Mouse (Mus musculus): ENCODE measurements at regions not wholly inside any gene's neighbourhood (a gene's known extent, or its start where the extent isn't known, plus 50 kb on each side); places are given as distances from the start of the nearest gene placed in this dataset.

- no peak overlapping the region for H3K9ac ChIP-seq (ENCODE audit: low read length)
- no peaks in the 10 kb centered on the region for H3K36me3 ChIP-seq (ENCODE audit: control insufficient read depth, insufficient read depth, low read length)
- ATAC-seq (ENCODE audit: insufficient read depth, low FRiP score), result no peak
- peak overlapping the region; percentile 67 for H3K27ac ChIP-seq (ENCODE audit: low read length)
- 0 out of 2 replicates have a peak overlapping the region, but pooled peaks have one; percentile 5 for H3K4me3 ChIP-seq (replicated peaks; ENCODE audit: low read length)
- no peaks in the 10 kb centered on the region for H3K27me3 ChIP-seq (ENCODE audit: control insufficient read depth, insufficient read depth, low read length)
- WGBS, result 62% methylated on average over 2 of the region's 2 CpGs
- peaks cover 24% of the 10 kb centered on the region for H3K4me1 ChIP-seq (ENCODE audit: control insufficient read depth, insufficient read depth, low read length)
- H3K4me2 ChIP-seq (ENCODE audit: low read depth, low read length), result peak overlapping the region; percentile 31; the same call in 1 of the 2 replicates
- no peaks in the 10 kb centered on the region for H3K9me3 ChIP-seq (replicated peaks; ENCODE audit: control insufficient read depth, low read length)
Measured at GRCm38 (mm10) chr12:54314153-54314552, 110.5 kb upstream of the Egln3 start.

- no peaks in the 10 kb centered on the region for H3K27me3 ChIP-seq (ENCODE audit: control insufficient read depth, insufficient read depth, low read length)
- peak overlapping the region; percentile 76 for H3K9ac ChIP-seq (ENCODE audit: low read length)
- peak; percentile 80 for ATAC-seq (ENCODE audit: insufficient read depth, low FRiP score)
- 1% methylated on average over 20 of the region's 20 CpGs for WGBS
- H3K9me3 ChIP-seq (replicated peaks; ENCODE audit: control insufficient read depth, low read length), result no peaks in the 10 kb centered on the region
- H3K4me1 ChIP-seq (ENCODE audit: control insufficient read depth, insufficient read depth, low read length), result peaks cover 22% of the 10 kb centered on the region
- peak overlapping the region; percentile 81 for H3K4me2 ChIP-seq (ENCODE audit: low read depth, low read length)
- H3K4me3 ChIP-seq (replicated peaks; ENCODE audit: low read length), result peak overlapping the region; percentile 42
- H3K27ac ChIP-seq (ENCODE audit: low read length), result peak overlapping the region; percentile 97
- H3K36me3 ChIP-seq (ENCODE audit: control insufficient read depth, insufficient read depth, low read length), result no peaks in the 10 kb centered on the region
Measured at GRCm38 (mm10) chr12:54313211-54313845, 109.7 kb upstream of the Egln3 start.

GRCm38 (mm10) chr12:54312522-54313210, 109.0 kb upstream of the Egln3 start:
- peak overlapping the region; percentile 81 for H3K4me2 ChIP-seq (ENCODE audit: low read depth, low read length)
- no peaks in the 10 kb centered on the region for H3K36me3 ChIP-seq (ENCODE audit: control insufficient read depth, insufficient read depth, low read length)
- no peak for ATAC-seq (ENCODE audit: insufficient read depth, low FRiP score)
- H3K4me3 ChIP-seq (replicated peaks; ENCODE audit: low read length), result peak overlapping the region; percentile 42
- no peaks in the 10 kb centered on the region for H3K27me3 ChIP-seq (ENCODE audit: control insufficient read depth, insufficient read depth, low read length)
- H3K9ac ChIP-seq (ENCODE audit: low read length), result peak overlapping the region; percentile 76
- 28% methylated on average over 14 of the region's 14 CpGs for WGBS
- H3K9me3 ChIP-seq (replicated peaks; ENCODE audit: control insufficient read depth, low read length), result no peaks in the 10 kb centered on the region
- peaks cover 22% of the 10 kb centered on the region for H3K4me1 ChIP-seq (ENCODE audit: control insufficient read depth, insufficient read depth, low read length)
- H3K27ac ChIP-seq (ENCODE audit: low read length), result peak overlapping the region; percentile 97

- Histone ChIP-seq H3K27ac (ENCODE audit: low read length) (peak overlapping the region; percentile 97), H3K36me3 (ENCODE audit: control insufficient read depth, insufficient read depth, low read length) (no peaks in the 10 kb centered on the region)
- 59% methylated on average over 4 of the region's 4 CpGs for WGBS
Measured at GRCm38 (mm10) chr12:54311896-54312521, 108.3 kb upstream of the Egln3 start.

GRCm38 (mm10) chr12:54309874-54310273, 106.2 kb upstream of the Egln3 start:
- ATAC-seq (ENCODE audit: insufficient read depth, low FRiP score), result no peak
- Histone ChIP-seq H3K27me3 (ENCODE audit: control insufficient read depth, insufficient read depth, low read length) (no peaks in the 10 kb centered on the region), H3K4me2 (ENCODE audit: low read depth, low read length) (no peak overlapping the region), H3K27ac (ENCODE audit: low read length) (no peak overlapping the region), H3K4me1 (ENCODE audit: control insufficient read depth, insufficient read depth, low read length) (peaks cover 13% of the 10 kb centered on the region), H3K9me3 (replicated peaks; ENCODE audit: control insufficient read depth, low read length) (no peaks in the 10 kb centered on the region), H3K9ac (ENCODE audit: low read length) (no peak overlapping the region), H3K36me3 (ENCODE audit: control insufficient read depth, insufficient read depth, low read length) (no peaks in the 10 kb centered on the region), H3K4me3 (replicated peaks; ENCODE audit: low read length) (no peak overlapping the region)
- WGBS, result 81% methylated on average over 4 of the region's 4 CpGs

More at GRCm38 (mm10) chr12:54311896-54312521, 108.3 kb upstream of the Egln3 start:
- H3K4me1 ChIP-seq (ENCODE audit: control insufficient read depth, insufficient read depth, low read length), result peaks cover 22% of the 10 kb centered on the region
- H3K4me3 ChIP-seq (replicated peaks; ENCODE audit: low read length), result no peak overlapping the region
- no peaks in the 10 kb centered on the region for H3K9me3 ChIP-seq (replicated peaks; ENCODE audit: control insufficient read depth, low read length)
- no peak for ATAC-seq (ENCODE audit: insufficient read depth, low FRiP score)
- H3K9ac ChIP-seq (ENCODE audit: low read length), result no peak overlapping the region
- no peak overlapping the region for H3K4me2 ChIP-seq (ENCODE audit: low read depth, low read length)
- no peaks in the 10 kb centered on the region for H3K27me3 ChIP-seq (ENCODE audit: control insufficient read depth, insufficient read depth, low read length)

- WGBS, result 84% methylated on average over 6 of the region's 6 CpGs
- Histone ChIP-seq H3K9ac (ENCODE audit: low read length) (no peak overlapping the region), H3K4me2 (ENCODE audit: low read depth, low read length) (no peak overlapping the region), H3K36me3 (ENCODE audit: control insufficient read depth, insufficient read depth, low read length) (no peaks in the 10 kb centered on the region), H3K9me3 (replicated peaks; ENCODE audit: control insufficient read depth, low read length) (no peaks in the 10 kb centered on the region), H3K27ac (ENCODE audit: low read length) (no peak overlapping the region), H3K4me1 (ENCODE audit: control insufficient read depth, insufficient read depth, low read length) (peaks cover 13% of the 10 kb centered on the region), H3K4me3 (replicated peaks; ENCODE audit: low read length) (no peak overlapping the region), H3K27me3 (ENCODE audit: control insufficient read depth, insufficient read depth, low read length) (no peaks in the 10 kb centered on the region)
- no peak for ATAC-seq (ENCODE audit: insufficient read depth, low FRiP score)
Measured at GRCm38 (mm10) chr12:54309219-54309618, 105.6 kb upstream of the Egln3 start.

GRCm38 (mm10) chr12:54305135-54305630, 101.5 kb upstream of the Egln3 start:
- Histone ChIP-seq H3K4me3 (replicated peaks; ENCODE audit: low read length) (no peak overlapping the region), H3K9ac (ENCODE audit: low read length) (no peak overlapping the region), H3K4me1 (ENCODE audit: control insufficient read depth, insufficient read depth, low read length) (0 out of 2 replicates have a peak, but pooled peaks cover 2% of the 10 kb centered on the region), H3K27ac (ENCODE audit: low read length) (no peak overlapping the region), H3K27me3 (ENCODE audit: control insufficient read depth, insufficient read depth, low read length) (no peaks in the 10 kb centered on the region), H3K36me3 (ENCODE audit: control insufficient read depth, insufficient read depth, low read length) (no peaks in the 10 kb centered on the region), H3K9me3 (replicated peaks; ENCODE audit: control insufficient read depth, low read length) (no peaks in the 10 kb centered on the region), H3K4me2 (ENCODE audit: low read depth, low read length) (no peak overlapping the region)
- WGBS, result 84% methylated on average over 9 of the region's 9 CpGs
- no peak for ATAC-seq (ENCODE audit: insufficient read depth, low FRiP score)

GRCm38 (mm10) chr12:54303746-54304145, 100.1 kb upstream of the Egln3 start:
- no peak overlapping the region for H3K4me3 ChIP-seq (replicated peaks; ENCODE audit: low read length)
- 81% methylated on average over 8 of the region's 8 CpGs for WGBS
- H3K27ac ChIP-seq (ENCODE audit: low read length), result no peak overlapping the region
- H3K4me1 ChIP-seq (ENCODE audit: control insufficient read depth, insufficient read depth, low read length), result 0 out of 2 replicates have a peak, but pooled peaks cover 2% of the 10 kb centered on the region
- H3K36me3 ChIP-seq (ENCODE audit: control insufficient read depth, insufficient read depth, low read length), result no peaks in the 10 kb centered on the region
- no peak overlapping the region for H3K9ac ChIP-seq (ENCODE audit: low read length)
- H3K27me3 ChIP-seq (ENCODE audit: control insufficient read depth, insufficient read depth, low read length), result no peaks in the 10 kb centered on the region
- no peak overlapping the region for H3K4me2 ChIP-seq (ENCODE audit: low read depth, low read length)
- no peaks in the 10 kb centered on the region for H3K9me3 ChIP-seq (replicated peaks; ENCODE audit: control insufficient read depth, low read length)
- ATAC-seq (ENCODE audit: insufficient read depth, low FRiP score), result no peak

- Histone ChIP-seq H3K4me3 (replicated peaks; ENCODE audit: low read length) (no peak overlapping the region), H3K9ac (ENCODE audit: low read length) (no peak overlapping the region), H3K36me3 (ENCODE audit: control insufficient read depth, insufficient read depth, low read length) (no peaks in the 10 kb centered on the region), H3K27me3 (ENCODE audit: control insufficient read depth, insufficient read depth, low read length) (no peaks in the 10 kb centered on the region), H3K9me3 (replicated peaks; ENCODE audit: control insufficient read depth, low read length) (no peaks in the 10 kb centered on the region), H3K27ac (ENCODE audit: low read length) (no peak overlapping the region), H3K4me2 (ENCODE audit: low read depth, low read length) (no peak overlapping the region), H3K4me1 (ENCODE audit: control insufficient read depth, insufficient read depth, low read length) (0 out of 2 replicates have a peak, but pooled peaks cover 2% of the 10 kb centered on the region)
- ATAC-seq (ENCODE audit: insufficient read depth, low FRiP score), result no peak
- 70% methylated on average over 5 of the region's 5 CpGs for WGBS
Measured at GRCm38 (mm10) chr12:54299506-54299905, 95.8 kb upstream of the Egln3 start.

Data from stomach, embryonic 16.5 days (tissue).